Mouse (Mus musculus): Measurements from ENCODE around the gene Pola2. TPM values are rescaled to one million over a fixed set of nuclear protein-coding genes. Genes with fewer than 3 reads are reported as not detected.

The Pola2 gene
- polyA plus RNA-seq, 1 experiment from 2014 or later = 28.1 TPM

DNA sequence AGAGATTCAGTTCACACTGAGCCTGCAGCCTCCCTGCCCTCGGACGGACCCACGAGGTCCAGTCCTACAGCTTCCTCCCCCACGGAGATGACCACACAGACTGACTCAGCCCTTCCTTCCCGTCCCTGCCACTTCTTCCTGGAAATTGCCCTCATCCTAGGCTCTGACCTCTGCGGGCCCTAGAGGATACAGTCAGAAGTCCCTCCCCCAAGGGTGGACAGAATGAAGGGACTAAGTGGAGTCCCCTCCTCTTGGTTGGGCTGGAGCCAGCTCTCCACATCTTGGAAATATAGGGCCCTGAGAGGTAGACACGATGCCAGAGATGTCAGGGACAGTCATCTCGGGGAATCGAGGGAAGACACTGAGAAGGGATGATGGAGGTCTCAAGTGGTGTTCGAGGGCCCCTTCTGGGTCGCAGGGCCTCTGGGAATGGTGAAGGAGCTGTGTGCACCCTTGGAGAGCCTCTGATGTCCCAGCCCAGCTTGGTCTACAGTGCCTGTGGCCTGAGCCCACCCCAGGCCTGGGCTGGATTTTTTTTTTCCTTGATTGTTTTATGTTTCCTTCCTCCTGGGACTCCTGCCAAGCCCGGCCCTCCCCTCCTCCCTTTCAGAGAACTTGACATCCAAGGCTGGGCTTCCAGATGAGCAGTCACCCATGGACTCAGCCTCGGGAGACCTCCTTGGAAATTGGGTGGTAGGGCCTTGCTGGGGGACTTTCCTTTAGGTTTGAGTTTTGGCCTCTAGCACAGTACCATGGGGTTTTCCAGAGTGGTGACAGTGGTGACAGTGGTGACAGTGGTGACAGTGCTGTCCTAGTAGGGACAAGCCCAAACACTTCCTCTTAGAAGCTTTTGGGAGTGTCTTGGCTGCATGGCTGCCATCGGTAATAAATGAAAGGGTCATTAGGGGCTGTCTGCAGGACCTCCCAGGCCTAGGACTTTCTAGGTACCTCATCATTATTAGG is 34.1 kb downstream of the Pola2 start:
- peaks cover 23% of the 10 kb centered on the region for H3K4me1 ChIP-seq (replicated peaks)
- H3K4me2 ChIP-seq = no peak overlapping the region
- H3K9me3 ChIP-seq = no peaks in the 10 kb centered on the region
- H3K9ac ChIP-seq = no peak overlapping the region
- H3K27ac ChIP-seq (replicated peaks) = no peak overlapping the region
- 69% methylated on average over 14 of the region's 14 CpGs for WGBS
- H3K36me3 ChIP-seq = no peaks in the 10 kb centered on the region
- no peak overlapping the region for H3K4me3 ChIP-seq
- ATAC-seq (ENCODE audit: low FRiP score, low read depth) = no peak
- H3K27me3 ChIP-seq = no peaks in the 10 kb centered on the region

DNA sequence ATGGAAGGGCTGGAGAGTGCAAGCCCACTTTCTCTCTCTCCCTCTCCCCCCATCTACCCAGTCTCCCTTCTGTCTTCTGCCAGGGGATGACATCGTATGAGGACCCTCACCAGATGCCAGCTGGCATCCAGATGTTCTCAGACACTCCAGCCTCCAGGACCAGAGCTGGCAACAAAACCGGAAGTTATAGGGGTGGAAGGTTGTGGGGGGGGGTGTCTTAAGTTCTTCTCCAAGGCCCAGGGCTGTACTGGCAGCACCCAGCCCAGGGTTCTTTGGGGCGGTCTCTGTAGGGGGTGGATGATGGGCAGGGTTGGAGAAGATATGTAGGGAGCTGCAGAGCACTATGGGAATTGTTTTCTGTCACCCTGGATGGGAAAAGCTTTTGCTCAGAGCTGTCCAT is 35.5 kb downstream of the Pola2 start:
- no peak overlapping the region for H3K27ac ChIP-seq (replicated peaks)
- no peak overlapping the region for H3K9ac ChIP-seq
- no peaks in the 10 kb centered on the region for H3K36me3 ChIP-seq
- no peak for ATAC-seq (ENCODE audit: low FRiP score, low read depth)
- H3K4me1 ChIP-seq (replicated peaks) = peaks cover 27% of the 10 kb centered on the region
- no peak overlapping the region for H3K4me3 ChIP-seq
- H3K27me3 ChIP-seq = no peaks in the 10 kb centered on the region
- WGBS = 77% methylated on average over 3 of the region's 3 CpGs
- no peaks in the 10 kb centered on the region for H3K9me3 ChIP-seq
- no peak overlapping the region for H3K4me2 ChIP-seq

DNA sequence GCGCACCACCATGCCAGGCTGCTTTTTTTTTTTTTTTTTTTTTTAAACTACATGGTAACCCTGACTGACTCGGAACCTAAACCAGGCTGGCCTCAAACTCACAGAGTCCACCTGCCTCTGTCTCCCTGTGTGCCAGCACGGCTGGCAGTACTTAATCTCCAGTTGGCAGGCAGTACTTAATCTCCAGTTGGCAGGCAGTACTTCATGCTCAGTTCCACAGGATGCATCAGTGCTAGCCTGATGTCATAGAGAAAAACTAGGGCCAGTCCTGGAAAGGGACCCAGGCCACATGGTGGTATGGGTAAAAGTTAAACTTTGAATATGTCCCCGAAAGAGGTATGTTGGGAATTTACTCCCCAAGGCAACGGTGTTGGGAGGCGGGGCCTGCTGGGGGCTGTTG is 35.9 kb downstream of the Pola2 start:
- Histone ChIP-seq H3K36me3 (no peaks in the 10 kb centered on the region), H3K27ac (replicated peaks) (no peak overlapping the region), H3K9ac (no peak overlapping the region), H3K4me2 (no peak overlapping the region), H3K4me1 (replicated peaks) (peaks cover 29% of the 10 kb centered on the region), H3K27me3 (no peaks in the 10 kb centered on the region), H3K4me3 (no peak overlapping the region), H3K9me3 (no peaks in the 10 kb centered on the region)
- no peak for ATAC-seq (ENCODE audit: low FRiP score, low read depth)
- WGBS = 77% methylated on average over 6 of the region's 6 CpGs

DNA sequence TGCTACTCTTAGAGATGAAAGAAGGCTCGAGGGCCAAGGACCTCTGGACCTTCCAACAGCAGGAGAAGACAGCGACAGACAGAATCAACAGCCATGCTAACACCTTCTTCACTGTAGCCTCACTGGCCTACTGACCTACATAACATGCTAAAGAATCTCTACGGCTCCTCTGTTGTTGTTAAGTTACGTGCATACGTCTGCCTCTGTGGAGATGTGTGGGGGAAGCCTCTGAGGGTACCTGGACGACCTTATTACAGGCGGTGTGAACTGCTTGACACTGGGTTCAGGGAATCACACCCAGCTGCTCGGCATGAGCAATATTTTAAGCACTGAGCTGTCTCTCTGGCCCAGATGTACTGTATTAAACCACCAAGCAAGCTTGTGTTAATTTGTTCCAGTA is 36.5 kb downstream of the Pola2 start:
- no peak for ATAC-seq (ENCODE audit: low FRiP score, low read depth)
- Histone ChIP-seq H3K4me3 (no peak overlapping the region), H3K9ac (no peak overlapping the region), H3K9me3 (no peaks in the 10 kb centered on the region), H3K4me2 (no peak overlapping the region), H3K27me3 (no peaks in the 10 kb centered on the region), H3K27ac (replicated peaks) (no peak overlapping the region), H3K36me3 (no peaks in the 10 kb centered on the region), H3K4me1 (replicated peaks) (peaks cover 35% of the 10 kb centered on the region)
- 78% methylated on average over 8 of the region's 8 CpGs for WGBS

DNA sequence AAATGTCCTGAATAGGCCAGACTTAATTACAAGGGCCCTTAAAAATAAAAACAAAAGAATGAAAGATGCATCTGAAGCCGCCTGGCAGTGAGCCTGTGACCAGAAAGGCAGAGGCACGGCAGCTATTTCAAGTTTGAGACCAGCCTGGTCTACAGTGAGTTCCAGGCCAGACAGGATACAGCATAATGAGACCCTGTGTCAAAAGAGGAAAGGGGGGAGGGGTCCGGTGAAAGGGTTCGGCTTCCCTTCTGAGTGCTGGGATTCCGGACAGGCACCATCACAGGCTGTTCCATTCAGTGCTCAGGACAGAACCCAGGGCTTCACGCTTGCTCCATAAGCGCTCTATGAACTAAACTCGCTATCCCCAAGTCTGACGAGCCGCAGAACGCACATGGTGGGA is 37.0 kb downstream of the Pola2 start:
- Histone ChIP-seq H3K27me3 (no peaks in the 10 kb centered on the region), H3K4me3 (no peak overlapping the region), H3K27ac (replicated peaks) (no peak overlapping the region), H3K9me3 (no peaks in the 10 kb centered on the region), H3K4me1 (replicated peaks) (peaks cover 40% of the 10 kb centered on the region), H3K36me3 (no peaks in the 10 kb centered on the region), H3K4me2 (no peak overlapping the region), H3K9ac (no peak overlapping the region)
- 73% methylated on average over 11 of the region's 11 CpGs for WGBS
- no peak for ATAC-seq (ENCODE audit: low FRiP score, low read depth)

DNA sequence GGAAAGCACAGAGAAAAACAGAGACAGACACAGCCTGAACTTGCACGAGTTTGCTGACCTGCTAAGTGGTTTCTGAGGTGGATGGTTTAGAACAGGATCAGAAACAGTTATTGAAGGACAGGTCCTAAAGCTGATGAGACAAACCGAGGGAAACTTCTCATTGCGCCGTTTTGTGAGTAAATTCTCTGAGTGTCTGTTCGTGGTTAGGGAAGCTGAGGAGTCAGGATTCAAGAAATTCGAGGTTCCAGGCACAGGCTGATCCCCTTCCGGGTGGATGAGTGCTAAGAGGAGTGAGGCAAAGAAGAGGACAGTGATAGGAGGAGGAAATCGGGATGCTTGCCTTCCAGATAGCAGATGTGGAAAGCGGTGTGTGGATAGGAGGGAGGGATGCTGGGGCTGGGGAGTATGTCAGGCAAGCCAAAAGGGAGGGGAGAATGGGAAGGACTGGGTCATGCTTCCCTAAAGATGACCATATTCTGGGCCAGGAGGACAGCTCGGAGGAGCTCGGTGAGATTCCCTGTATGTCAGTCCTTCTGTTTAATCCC is 38.6 kb downstream of the Pola2 start:
- Histone ChIP-seq H3K27me3 (no peaks in the 10 kb centered on the region), H3K9ac (peak overlapping the region; percentile 80), H3K4me1 (replicated peaks) (peaks cover 46% of the 10 kb centered on the region), H3K27ac (replicated peaks) (peak overlapping the region; percentile 89), H3K36me3 (no peaks in the 10 kb centered on the region), H3K4me2 (peak overlapping the region; percentile 81), H3K4me3 (peak overlapping the region; percentile 63), H3K9me3 (no peaks in the 10 kb centered on the region)
- 33% methylated on average over 11 of the region's 11 CpGs for WGBS
- no peak for ATAC-seq (ENCODE audit: low FRiP score, low read depth)

DNA sequence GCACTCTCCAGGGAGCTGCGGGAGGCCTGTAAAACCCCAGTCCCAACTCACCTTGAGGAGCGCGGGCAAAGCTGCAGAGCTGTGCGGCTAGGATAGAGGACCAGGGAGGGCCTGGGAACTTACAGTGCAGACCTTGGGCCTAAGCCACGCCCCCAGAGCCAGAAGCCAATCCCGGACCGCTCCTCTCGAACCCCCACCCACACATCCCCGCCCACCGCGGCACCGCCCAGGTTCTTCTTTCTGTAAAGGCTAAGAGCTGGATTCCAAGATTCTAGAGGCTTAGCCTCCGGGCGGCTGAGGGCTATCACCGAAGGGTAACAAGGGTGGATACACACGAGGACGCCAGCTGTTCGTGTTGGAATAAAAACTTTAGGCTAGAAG is 39.3 kb downstream of the Pola2 start, which contains the start of gene Cdc42ep2:
Gene Cdc42ep2 (minus strand): TSS at position 104 of the 381 bp plus-strand sequence.
- Histone ChIP-seq H3K9me3 (no peaks in the 10 kb centered on the region), H3K4me3 (peak within 1 kb of the TSS; percentile 63), H3K4me1 (replicated peaks) (peaks cover 43% of the 10 kb centered on the region), H3K27me3 (no peaks in the 10 kb centered on the region), H3K36me3 (no peaks in the 10 kb centered on the region), H3K9ac (peak within 1 kb of the TSS; percentile 80), H3K27ac (replicated peaks) (peak within 1 kb of the TSS; percentile 89), H3K4me2 (peak within 1 kb of the TSS; percentile 81)
- ATAC-seq (ENCODE audit: low FRiP score, low read depth) = peak; percentile 95
- 0% methylated on average over 18 of the region's 18 CpGs for WGBS

DNA sequence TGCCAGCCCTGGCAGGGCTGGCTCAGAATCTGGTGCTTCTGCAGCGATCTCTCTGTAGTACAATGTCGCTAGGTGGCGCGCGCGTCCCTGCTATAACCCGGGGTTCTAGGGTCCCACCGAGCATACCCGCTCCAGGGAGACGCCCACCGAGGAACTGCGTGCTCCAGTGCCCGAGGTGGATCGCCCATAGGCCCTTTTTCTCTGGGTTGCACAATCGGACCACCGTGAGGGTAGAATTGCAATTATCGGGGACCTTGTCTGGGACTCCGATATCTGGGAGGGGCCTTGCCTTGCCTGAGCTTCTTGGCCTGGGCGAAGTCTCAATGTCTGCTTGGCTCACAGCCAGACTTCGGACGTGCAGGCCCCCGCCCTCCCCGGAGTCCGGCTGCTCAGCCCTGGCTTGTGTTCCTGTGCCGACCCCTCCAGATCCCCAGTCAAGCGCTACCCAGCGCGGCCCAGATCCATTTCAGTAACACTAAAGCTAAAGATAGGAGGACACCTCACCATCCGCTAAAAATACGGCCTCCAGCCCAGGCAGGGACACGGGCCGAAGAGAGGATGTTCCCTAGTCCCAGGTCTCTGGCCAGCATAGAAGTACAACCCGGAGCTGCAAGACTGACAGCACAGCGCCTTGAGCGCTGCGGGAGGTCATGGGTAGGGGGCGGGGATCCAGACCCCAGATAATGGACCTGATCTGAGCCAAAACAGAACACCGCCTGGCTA is 39.9 kb downstream of the Pola2 start:
- Histone ChIP-seq H3K27ac (replicated peaks) (peak overlapping the region; percentile 89), H3K4me2 (peak overlapping the region; percentile 81), H3K9me3 (no peaks in the 10 kb centered on the region), H3K9ac (peak overlapping the region; percentile 80), H3K4me1 (replicated peaks) (peaks cover 41% of the 10 kb centered on the region), H3K27me3 (no peaks in the 10 kb centered on the region), H3K36me3 (no peaks in the 10 kb centered on the region), H3K4me3 (peak overlapping the region; percentile 63)
- peak; percentile 81 for ATAC-seq (ENCODE audit: low FRiP score, low read depth)
- under 1% methylated on average over 38 of the region's 38 CpGs for WGBS

DNA sequence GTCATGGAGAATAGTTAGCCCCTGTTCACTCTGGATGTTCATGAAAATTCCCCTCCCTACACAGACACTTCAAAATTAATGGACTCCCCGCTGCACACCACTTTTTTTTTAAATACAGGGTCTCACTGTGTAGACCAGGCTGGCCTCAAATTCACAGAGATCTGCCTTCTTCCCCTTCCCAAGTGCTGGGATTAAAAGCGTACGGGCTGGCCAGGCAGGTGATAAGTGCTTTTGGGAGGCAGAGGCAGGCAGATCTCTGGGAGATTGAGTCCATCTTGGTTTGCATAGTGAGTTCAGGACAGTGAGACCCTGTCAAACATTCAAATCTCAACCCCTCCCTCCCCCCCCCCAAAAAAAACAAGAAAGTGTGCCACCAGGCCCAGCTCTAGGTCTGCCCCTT is 41.0 kb downstream of the Pola2 start:
- ATAC-seq (ENCODE audit: low FRiP score, low read depth) = no peak
- Histone ChIP-seq H3K4me1 (replicated peaks) (peaks cover 41% of the 10 kb centered on the region), H3K9ac (no peak overlapping the region), H3K4me2 (peak overlapping the region; percentile 81), H3K4me3 (no peak overlapping the region), H3K27ac (replicated peaks) (no peak overlapping the region), H3K27me3 (no peaks in the 10 kb centered on the region), H3K36me3 (peaks cover 5% of the 10 kb centered on the region; the same call in 1 of the 2 replicates), H3K9me3 (no peaks in the 10 kb centered on the region)
- 90% methylated on average over 3 of the region's 3 CpGs for WGBS

DNA sequence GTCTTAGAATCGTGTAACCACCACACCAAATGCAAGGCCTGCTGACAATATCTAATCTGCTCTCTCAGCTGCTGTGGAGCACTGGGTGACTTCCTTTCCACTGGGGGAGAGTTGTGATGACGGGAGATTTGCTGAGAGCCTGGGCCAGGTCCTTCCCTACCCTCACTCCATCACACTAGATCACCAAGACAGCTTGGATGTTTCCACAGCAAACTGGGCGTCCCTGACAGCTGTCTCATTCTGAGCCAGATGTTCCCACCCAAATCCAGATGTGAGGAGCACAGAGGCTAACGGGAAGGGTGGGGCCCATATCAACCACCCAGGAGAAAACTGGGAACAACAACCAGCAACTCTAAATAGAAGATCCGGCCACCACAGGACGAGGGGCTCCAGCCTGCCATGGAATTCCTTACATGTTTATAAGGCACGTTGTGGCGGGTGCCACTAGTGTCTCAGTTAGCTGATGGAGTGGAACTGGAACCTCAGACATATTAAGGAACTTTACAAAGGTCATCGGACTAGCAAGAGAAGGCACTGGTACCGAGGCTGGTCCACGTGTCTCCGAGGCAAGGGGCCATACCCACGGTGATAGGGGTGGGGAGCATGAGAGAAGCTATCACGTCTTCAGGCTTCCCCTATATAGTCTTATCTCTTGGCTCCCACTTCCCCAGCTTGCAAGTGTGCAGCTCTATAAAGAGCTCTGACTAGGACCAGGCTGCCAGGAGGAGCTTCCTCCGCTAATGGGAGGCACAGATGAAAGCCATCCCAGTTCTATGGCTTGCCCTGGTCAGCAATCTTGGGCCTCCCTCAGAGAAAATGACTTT is 41.7 kb downstream of the Pola2 start:
- Histone ChIP-seq H3K4me3 (no peak overlapping the region; the same call in 1 of the 2 replicates), H3K9ac (no peak overlapping the region)

DNA sequence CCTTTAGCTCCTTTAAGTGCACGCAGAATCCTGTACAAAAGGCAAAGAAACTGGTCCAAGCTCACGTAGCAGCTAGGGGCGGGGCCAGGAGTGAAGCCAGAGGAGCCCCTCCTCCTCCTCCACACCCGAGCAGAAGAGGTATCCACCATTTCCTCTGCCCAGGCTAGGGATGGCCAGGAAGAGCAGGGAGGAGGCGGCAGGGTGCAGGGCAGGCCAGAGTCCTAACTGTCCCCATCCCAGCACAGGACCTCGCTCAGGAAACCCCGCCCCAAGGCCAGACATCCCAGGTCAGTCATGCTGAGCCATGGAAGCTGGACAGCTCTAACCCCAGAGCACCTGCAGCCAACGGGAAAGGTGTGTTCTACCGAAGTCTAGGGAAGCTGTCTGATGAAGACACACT is 42.3 kb downstream of the Pola2 start:
- peak overlapping the region; percentile 35; the same call in 1 of the 2 replicates for H3K9ac ChIP-seq
- no peak overlapping the region; the same call in 1 of the 2 replicates for H3K4me3 ChIP-seq
- H3K27ac ChIP-seq (replicated peaks) = no peak overlapping the region
- no peak for ATAC-seq (ENCODE audit: low FRiP score, low read depth)
- WGBS = 22% methylated on average over 9 of the region's 9 CpGs
- H3K4me1 ChIP-seq (replicated peaks) = peaks cover 35% of the 10 kb centered on the region
- H3K27me3 ChIP-seq = no peaks in the 10 kb centered on the region
- H3K9me3 ChIP-seq = no peaks in the 10 kb centered on the region
- H3K36me3 ChIP-seq = peaks cover 16% of the 10 kb centered on the region; the same call in 1 of the 2 replicates
- peak overlapping the region; percentile 81 for H3K4me2 ChIP-seq

More for the DNA sequence above, 41.7 kb downstream of the Pola2 start:
- no peak overlapping the region for H3K27ac ChIP-seq (replicated peaks)
- H3K36me3 ChIP-seq = peaks cover 11% of the 10 kb centered on the region; the same call in 1 of the 2 replicates
- peak overlapping the region; percentile 81 for H3K4me2 ChIP-seq
- peaks cover 40% of the 10 kb centered on the region for H3K4me1 ChIP-seq (replicated peaks)
- ATAC-seq (ENCODE audit: low FRiP score, low read depth) = no peak
- H3K9me3 ChIP-seq = no peaks in the 10 kb centered on the region
- no peaks in the 10 kb centered on the region for H3K27me3 ChIP-seq
- 80% methylated on average over 15 of the region's 15 CpGs for WGBS
